Mouse (Mus musculus) bone marrow macrophage, adult 2 months (primary cell): Measurements from ENCODE around the gene Adad1.

Source experiments
- CTCF ChIP-seq: IDR thresholded peaks from 2 replicates; pipeline ENCODE4 v1.5.1; 2012; ENCODE audit warnings: low read depth, mild to moderate bottlenecking, low read length, moderate library complexity
- POLR2A ChIP-seq: IDR thresholded peaks from 2 replicates; pipeline ENCODE4 v1.6.1; 2012; ENCODE audit warnings: mild to moderate bottlenecking, low read depth, low read length, borderline replicate concordance

DNA sequence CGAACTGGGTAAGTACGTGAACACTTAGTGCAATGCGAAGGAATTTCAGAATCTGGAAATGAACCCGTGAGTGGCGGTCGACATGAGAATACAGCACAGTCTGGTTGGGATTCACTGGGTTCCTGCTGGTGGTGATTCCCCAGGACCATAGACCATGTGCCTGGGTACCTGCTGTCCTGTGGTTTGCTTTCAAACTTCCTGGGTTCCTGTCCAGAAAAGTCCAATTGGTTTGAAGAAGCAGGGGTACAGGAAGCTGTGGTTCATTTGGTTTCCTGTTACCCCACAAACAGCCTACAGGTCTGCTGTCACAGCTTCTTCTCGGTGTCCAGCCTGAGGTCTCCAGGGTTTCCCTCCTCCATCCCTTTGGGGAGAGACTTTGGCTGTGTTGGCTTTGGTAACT, 89.7 kb downstream of the Adad1 start:
- TF ChIP-seq POLR2A (no peak), CTCF (no peak)
